Mouse (Mus musculus): ENCODE measurements at regions not wholly inside any gene's neighbourhood (a gene's known extent, or its start where the extent isn't known, plus 50 kb on each side); places are given as distances from the start of the nearest gene placed in this dataset.
A peak's percentile ranks its signal among the peaks of the same experiment; 100 is the strongest.

- intact Hi-C loops (cut with DNase I) = no loop called here
- H3K27ac ChIP-seq = peak overlapping the region; percentile 87
- DNase-seq = no peak
- peak overlapping the region; percentile 23; the same call in 1 of the 2 replicates for H3K4me3 ChIP-seq
- TF ChIP-seq CTCF (IDR thresholded peaks at IDR 0.05) = no peak
These were observed 74.9 kb upstream of the Zfp217 start for GRCm38 (mm10) chr2:170222819-170223218.

DNA sequence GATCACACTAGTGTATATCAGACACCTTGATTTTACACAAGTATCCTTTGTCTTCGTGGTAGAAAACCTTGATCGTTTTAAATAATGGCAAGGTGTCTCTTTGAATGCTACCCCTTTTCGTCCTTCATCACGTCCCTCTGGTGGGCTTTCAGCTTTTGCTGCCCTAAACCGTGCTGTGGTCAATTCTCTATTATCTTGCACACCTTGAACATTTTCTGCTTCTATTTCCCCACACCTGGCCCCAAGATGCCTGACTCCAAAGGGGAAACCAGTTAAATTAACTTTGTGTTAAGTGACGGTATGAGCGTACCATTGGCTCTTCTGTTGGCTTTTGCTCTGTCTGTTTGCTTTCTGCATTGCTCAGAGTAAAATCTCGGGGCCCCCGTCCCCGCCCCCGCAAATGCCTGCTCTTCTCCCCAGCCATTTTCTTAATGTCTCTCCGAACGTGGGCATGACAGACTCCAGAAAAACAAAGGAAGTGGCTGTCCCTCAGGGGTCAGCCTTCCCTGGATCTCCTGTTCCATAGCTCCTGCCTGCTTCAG is 74.2 kb upstream of the Zfp217 start:
- intact Hi-C loops (cut with DNase I) = no loop called here
- no peak for TF ChIP-seq CTCF (IDR thresholded peaks at IDR 0.05)
- H3K4me3 ChIP-seq = peak overlapping the region; percentile 23; the same call in 1 of the 2 replicates
- no peak for DNase-seq
- H3K27ac ChIP-seq = peak overlapping the region; percentile 87

GRCm38 (mm10) chr2:170220871-170221369 is 73.0 kb upstream of the Zfp217 start:
- H3K4me3 ChIP-seq = peak overlapping the region; percentile 70
- TF ChIP-seq CTCF (IDR thresholded peaks at IDR 0.05) = no peak
- peak overlapping the region; percentile 87 for H3K27ac ChIP-seq
- intact Hi-C loops (cut with DNase I) = no loop called here
- peak; percentile 67 for DNase-seq

DNA sequence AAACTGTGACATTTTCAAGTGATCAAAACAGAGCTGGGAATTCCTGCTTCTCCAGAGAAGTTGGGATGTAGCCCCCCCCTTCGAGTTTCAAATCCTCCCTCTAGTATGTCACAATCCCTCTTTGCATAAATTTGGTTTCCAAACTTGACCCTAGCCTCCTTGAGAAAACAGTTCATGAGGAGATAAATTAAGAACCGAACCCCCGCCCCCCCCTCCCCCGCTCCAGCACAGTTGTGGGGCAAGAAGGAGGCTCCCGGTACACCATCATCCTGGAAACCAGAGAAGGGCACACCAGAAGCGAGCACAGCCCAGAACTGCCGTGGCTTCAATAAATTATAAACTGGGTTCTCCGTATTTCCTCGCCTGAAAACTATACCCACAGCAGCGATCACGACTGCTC is 72.5 kb upstream of the Zfp217 start:
- TF ChIP-seq CTCF (IDR thresholded peaks at IDR 0.05) = no peak
- Histone ChIP-seq H3K4me3 (peak overlapping the region; percentile 70), H3K27ac (peak overlapping the region; percentile 87)
- peak; percentile 53 for DNase-seq
- intact Hi-C loops (cut with DNase I) = no loop called here

DNA sequence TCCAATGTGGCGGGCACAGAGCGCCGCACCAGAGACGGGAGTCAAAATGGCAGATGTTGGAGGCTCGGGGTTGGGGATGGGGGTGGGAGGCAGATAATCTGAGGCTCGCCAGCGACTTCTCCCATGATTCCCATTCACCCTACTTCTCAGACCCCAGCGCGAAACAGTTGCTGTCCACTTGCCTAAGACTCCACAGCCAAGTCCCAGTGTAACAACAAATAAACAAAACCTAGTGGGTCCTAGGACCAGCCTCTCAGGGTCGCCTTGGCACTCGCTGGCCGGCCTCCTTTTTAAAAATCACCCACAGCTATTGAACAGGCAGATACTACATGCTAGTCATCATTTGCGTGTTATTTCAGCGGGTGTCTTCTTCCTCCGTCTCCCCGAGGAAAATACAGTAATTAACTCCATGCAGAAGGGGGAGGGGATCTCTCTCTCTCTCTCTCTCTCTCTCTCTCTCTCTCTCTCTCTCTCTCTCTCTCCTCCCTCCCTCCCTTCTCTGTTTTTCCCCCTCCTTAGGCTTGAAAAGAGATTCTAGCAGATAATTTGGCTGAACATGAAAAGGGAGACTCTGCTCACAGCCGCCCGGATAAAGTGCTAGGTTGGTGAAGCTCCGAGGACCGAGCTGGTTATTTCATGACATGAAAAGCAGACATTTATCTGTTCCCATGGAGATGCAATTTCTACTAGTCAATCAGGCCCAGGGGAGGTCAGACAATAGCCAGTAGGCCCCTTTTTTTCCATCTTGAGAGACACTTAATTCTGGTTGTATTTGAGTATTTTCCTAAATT is 71.9 kb upstream of the Zfp217 start:
- no peak for DNase-seq
- intact Hi-C loops (cut with DNase I) = loop anchor here (2.0 kb wide), 1 partner anchor 97 kb away; no protein-coding TSS in a partner anchor
- peak overlapping the region; percentile 70 for H3K4me3 ChIP-seq
- peak overlapping the region; percentile 87 for H3K27ac ChIP-seq
- TF ChIP-seq CTCF (IDR thresholded peaks at IDR 0.05) = no peak

DNA sequence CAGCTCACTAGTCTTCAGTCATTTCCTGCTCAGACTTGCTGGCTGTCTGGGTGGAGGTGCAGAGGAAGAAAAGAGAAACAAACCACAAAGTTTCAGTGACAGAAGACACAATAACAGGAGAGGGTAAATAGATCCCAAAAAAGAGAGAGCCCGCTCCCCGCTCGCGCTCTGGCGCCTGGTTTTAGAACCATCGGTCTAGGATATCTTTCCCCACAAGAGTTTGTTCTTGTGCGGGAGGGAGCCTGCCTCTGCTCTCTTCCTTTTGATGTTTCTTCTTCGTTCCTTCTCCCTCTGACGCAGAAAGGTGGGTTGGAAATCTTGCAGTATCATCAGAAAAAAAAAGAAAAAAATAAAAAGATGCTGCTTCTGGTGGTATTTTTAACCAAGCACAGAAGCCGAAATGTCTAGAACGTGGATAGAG is 71.3 kb upstream of the Zfp217 start:
- no peak for DNase-seq
- intact Hi-C loops (cut with DNase I) = loop anchor here (2.0 kb wide), 1 partner anchor 96 kb away; no protein-coding TSS in a partner anchor
- H3K4me3 ChIP-seq = peak overlapping the region; percentile 70

DNA sequence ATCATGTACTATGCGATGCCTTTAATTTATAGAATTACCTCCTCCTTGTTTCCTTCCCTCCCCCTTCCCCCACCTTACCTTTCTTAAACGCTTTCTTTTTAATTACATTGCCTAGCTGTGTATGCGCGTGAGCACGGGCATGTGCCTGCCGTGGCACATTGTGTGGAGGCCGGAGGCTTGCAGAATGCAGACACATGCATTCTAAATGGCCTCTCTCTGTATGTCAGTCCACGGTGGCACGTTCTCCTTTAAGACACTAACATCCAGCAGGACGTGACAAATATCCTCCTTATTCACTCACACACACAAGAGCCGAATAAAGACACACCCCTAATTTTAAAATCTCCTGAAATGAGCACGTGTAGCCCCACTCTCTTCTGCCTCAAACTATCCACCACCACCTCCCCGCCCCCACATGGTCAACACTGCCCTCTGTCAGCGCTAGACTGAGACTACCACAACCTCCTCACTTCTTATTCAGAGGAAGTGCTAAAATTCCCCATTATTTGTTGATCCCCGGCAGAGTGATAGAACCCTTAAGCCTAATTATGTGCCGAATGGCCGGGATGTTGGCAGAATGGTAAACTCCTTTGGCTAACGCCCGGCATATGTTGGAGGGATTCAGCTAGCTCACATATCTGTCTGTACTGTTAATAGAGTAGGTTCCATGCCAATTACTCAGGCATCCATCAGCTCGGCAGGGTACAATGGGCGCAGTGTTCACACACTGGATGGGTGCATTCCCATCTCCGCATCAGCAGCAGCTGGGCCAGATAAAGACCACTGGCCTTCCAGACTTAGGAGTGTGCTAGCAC is 70.5 kb upstream of the Zfp217 start:
- Histone ChIP-seq H3K27ac (peak overlapping the region; percentile 75), H3K4me3 (peak overlapping the region; percentile 70)
- DNase-seq = peak; percentile 80
- peak; percentile 68 for TF ChIP-seq CTCF (IDR thresholded peaks at IDR 0.05)
- intact Hi-C loops (cut with DNase I) = loop anchor here (2.0 kb wide), 1 partner anchor 96 kb away; no protein-coding TSS in a partner anchor

More for the DNA sequence above, 71.3 kb upstream of the Zfp217 start:
- H3K27ac ChIP-seq = peak overlapping the region; percentile 87
- TF ChIP-seq CTCF (IDR thresholded peaks at IDR 0.05) = no peak

DNA sequence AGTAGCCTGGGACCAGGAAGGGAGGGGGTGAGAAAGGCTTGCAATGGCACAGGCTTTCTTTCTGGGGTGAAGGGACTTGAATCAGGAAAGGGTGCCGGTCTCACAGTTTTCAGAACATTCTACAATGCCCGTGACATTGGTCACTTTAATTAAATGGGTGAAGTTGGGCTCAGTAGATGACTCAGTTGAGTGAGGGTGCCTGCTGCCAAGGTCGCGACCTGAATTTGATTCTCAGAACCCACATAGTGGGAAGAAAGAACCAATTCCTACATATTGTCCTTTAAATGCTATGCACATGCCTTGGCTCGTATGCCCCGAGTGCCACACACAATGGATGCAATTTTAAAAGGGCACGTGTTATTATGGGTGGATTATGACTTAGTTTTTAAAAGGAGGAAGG is 68.4 kb upstream of the Zfp217 start:
- no peak overlapping the region for H3K27ac ChIP-seq
- DNase-seq = no peak
- H3K4me3 ChIP-seq = no peak overlapping the region
- intact Hi-C loops (cut with DNase I) = no loop called here
- no peak for TF ChIP-seq CTCF (IDR thresholded peaks at IDR 0.05)

GRCm38 (mm10) chr2:170209121-170209520 is 61.2 kb upstream of the Zfp217 start:
- no peak for TF ChIP-seq CTCF (IDR thresholded peaks at IDR 0.05)
- intact Hi-C loops (cut with DNase I) = no loop called here
- peak; percentile 89 for DNase-seq
- Histone ChIP-seq H3K27ac (peak overlapping the region; percentile 77), H3K4me3 (peak overlapping the region; percentile 40)

DNA sequence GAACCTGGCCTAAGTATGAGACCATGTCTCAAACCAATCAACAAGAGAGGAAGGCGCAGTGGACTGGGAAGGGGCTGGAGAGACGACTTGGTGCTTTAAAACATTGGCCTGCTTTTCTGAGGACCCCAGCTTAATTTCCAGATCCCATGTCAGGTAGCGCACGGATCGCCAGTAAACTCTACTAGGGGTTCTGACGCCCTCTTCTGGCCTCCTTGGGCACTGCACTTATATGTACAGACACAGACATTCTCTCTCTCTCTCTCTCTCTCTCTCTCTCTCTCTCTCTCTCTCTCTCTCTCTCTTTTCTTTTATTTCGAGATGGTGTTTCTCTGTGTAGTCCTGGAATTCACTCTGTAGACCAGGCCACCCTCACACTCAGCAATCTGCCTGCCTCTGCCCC is 60.0 kb upstream of the Zfp217 start:
- Histone ChIP-seq H3K4me3 (no peak overlapping the region), H3K27ac (no peak overlapping the region)
- TF ChIP-seq CTCF (IDR thresholded peaks at IDR 0.05) = peak; percentile 12; the same call in 1 of the 2 replicates
- intact Hi-C loops (cut with DNase I) = no loop called here
- DNase-seq = no peak

- no peak for DNase-seq
- intact Hi-C loops (cut with DNase I) = no loop called here
- Histone ChIP-seq H3K27ac (no peak overlapping the region), H3K4me3 (no peak overlapping the region)
- TF ChIP-seq CTCF (IDR thresholded peaks at IDR 0.05) = no peak
These were observed 59.5 kb upstream of the Zfp217 start for GRCm38 (mm10) chr2:170207395-170207794.

DNA sequence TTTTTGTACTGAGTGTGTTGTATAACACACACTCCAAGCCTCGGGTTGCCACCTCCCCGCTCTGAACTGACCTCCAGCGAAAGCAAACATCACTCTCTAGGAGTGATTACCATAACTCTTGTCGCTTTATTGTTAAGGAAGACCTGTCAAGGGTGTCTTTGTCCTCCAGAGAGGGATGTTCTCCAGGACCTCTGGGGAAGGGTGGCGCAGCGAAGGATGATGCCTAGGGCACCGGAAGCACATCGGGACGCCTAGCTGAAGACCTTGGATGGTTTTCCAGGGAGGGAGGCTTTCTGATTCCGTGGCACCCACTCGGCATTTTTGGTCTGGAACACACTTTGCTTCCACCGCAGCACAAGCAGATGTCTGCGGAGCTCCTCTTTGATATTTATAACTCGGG is 59.0 kb upstream of the Zfp217 start:
- Histone ChIP-seq H3K27ac (no peak overlapping the region), H3K4me3 (no peak overlapping the region)
- DNase-seq = no peak
- no peak for TF ChIP-seq CTCF (IDR thresholded peaks at IDR 0.05)
- intact Hi-C loops (cut with DNase I) = no loop called here

Data from gastrocnemius, adult 2 months (tissue).